Mouse (Mus musculus): ENCODE results near the gene Fgfr2.

DNA sequence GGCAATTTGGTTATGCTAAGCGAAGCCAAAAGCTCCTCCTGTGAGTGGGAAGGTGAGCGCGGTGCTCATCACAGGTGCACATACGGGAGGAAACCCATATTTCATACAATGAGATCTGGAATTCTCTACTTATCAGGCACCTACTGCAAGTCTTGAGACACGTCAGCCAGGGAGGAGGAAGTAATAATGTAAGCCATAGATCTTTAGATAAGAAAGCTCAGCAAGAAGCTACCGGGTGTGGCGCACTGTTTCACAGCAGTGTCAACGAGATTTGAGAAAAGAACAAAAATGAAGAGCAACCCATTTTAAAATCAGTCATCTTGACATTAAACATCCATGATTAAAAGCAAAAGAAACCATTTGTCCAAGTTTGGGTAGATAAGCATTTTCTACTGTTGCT, 94.1 kb downstream of the Fgfr2 start:
- TF ChIP-seq CTCF (IDR thresholded peaks at IDR 0.05; ENCODE audit: control insufficient read depth, insufficient read depth, insufficient read length) (no peak), FOSL1 (IDR thresholded peaks at IDR 0.05; ENCODE audit: insufficient read depth, low read length, poor library complexity, severe bottlenecking) (no peak), CEBPB (IDR thresholded peaks at IDR 0.05; ENCODE audit: low read depth) (no peak), MAX (IDR thresholded peaks at IDR 0.05) (no peak), USF1 (IDR thresholded peaks at IDR 0.05; ENCODE audit: low read depth) (no peak), MYOD1 (IDR thresholded peaks at IDR 0.05; ENCODE audit: control insufficient read depth, insufficient read length, low read depth) (no peak)
